Mouse (Mus musculus): Measurements from ENCODE around the gene Col15a1. TPM values are rescaled to one million over a fixed set of nuclear protein-coding genes. Genes with fewer than 3 reads are reported as not detected.

Col15a1 gene
- polyA plus RNA-seq, 1 experiment from 2014 or later = 3.9 TPM

- H3K4me1 ChIP-seq = no peaks in the 10 kb centered on the region
- no peak for ATAC-seq (ENCODE audit: low FRiP score)
- 92% methylated on average over 6 of the region's 6 CpGs for WGBS
- H3K27ac ChIP-seq (replicated peaks) = no peak overlapping the region
- H3K36me3 ChIP-seq = no peaks in the 10 kb centered on the region
- H3K4me3 ChIP-seq (replicated peaks) = no peak overlapping the region
- H3K4me2 ChIP-seq = no peak overlapping the region
- no peaks in the 10 kb centered on the region for H3K9me3 ChIP-seq (replicated peaks)
- no peak overlapping the region for H3K9ac ChIP-seq (replicated peaks)
- no peaks in the 10 kb centered on the region for H3K27me3 ChIP-seq (replicated peaks)
Measured at GRCm38 (mm10) chr4:47311467-47311866, 103.5 kb downstream of the Col15a1 start.

- WGBS = 67% methylated on average over 7 of the region's 7 CpGs
- ATAC-seq (ENCODE audit: low FRiP score) = no peak
- no peaks in the 10 kb centered on the region for H3K9me3 ChIP-seq (replicated peaks)
- H3K4me2 ChIP-seq = no peak overlapping the region
- H3K9ac ChIP-seq (replicated peaks) = no peak overlapping the region
- no peaks in the 10 kb centered on the region for H3K4me1 ChIP-seq
- no peaks in the 10 kb centered on the region for H3K36me3 ChIP-seq
- H3K4me3 ChIP-seq (replicated peaks) = no peak overlapping the region
- H3K27me3 ChIP-seq (replicated peaks) = no peaks in the 10 kb centered on the region
- no peak overlapping the region for H3K27ac ChIP-seq (replicated peaks)
Measured at GRCm38 (mm10) chr4:47311929-47312328, 104.0 kb downstream of the Col15a1 start.

- Histone ChIP-seq H3K9ac (replicated peaks) (no peak overlapping the region), H3K4me3 (replicated peaks) (no peak overlapping the region), H3K9me3 (replicated peaks) (no peaks in the 10 kb centered on the region), H3K4me1 (no peaks in the 10 kb centered on the region), H3K4me2 (no peak overlapping the region), H3K27me3 (replicated peaks) (no peaks in the 10 kb centered on the region), H3K36me3 (no peaks in the 10 kb centered on the region), H3K27ac (replicated peaks) (no peak overlapping the region)
- no peak for ATAC-seq (ENCODE audit: low FRiP score)
- 75% methylated on average over 14 of the region's 14 CpGs for WGBS
Measured at GRCm38 (mm10) chr4:47312676-47313075, 104.7 kb downstream of the Col15a1 start.

- Histone ChIP-seq H3K27me3 (replicated peaks) (no peaks in the 10 kb centered on the region), H3K4me2 (no peak overlapping the region), H3K27ac (replicated peaks) (no peak overlapping the region), H3K4me3 (replicated peaks) (no peak overlapping the region), H3K9me3 (replicated peaks) (no peaks in the 10 kb centered on the region), H3K36me3 (no peaks in the 10 kb centered on the region), H3K4me1 (no peaks in the 10 kb centered on the region), H3K9ac (replicated peaks) (no peak overlapping the region)
- WGBS = 85% methylated on average over 8 of the region's 8 CpGs
- no peak for ATAC-seq (ENCODE audit: low FRiP score)
Measured at GRCm38 (mm10) chr4:47313710-47314410, 105.9 kb downstream of the Col15a1 start.

GRCm38 (mm10) chr4:47315458-47315857 lies 107.5 kb downstream of the Col15a1 start:
- Histone ChIP-seq H3K36me3 (no peaks in the 10 kb centered on the region), H3K4me3 (replicated peaks) (no peak overlapping the region), H3K27ac (replicated peaks) (no peak overlapping the region), H3K9ac (replicated peaks) (no peak overlapping the region), H3K27me3 (replicated peaks) (no peaks in the 10 kb centered on the region), H3K9me3 (replicated peaks) (no peaks in the 10 kb centered on the region), H3K4me2 (no peak overlapping the region), H3K4me1 (no peaks in the 10 kb centered on the region)
- WGBS = 84% methylated on average over 2 of the region's 2 CpGs
- ATAC-seq (ENCODE audit: low FRiP score) = no peak

GRCm38 (mm10) chr4:47316432-47316831 lies 108.5 kb downstream of the Col15a1 start:
- no peak for ATAC-seq (ENCODE audit: low FRiP score)
- H3K4me2 ChIP-seq = no peak overlapping the region
- no peaks in the 10 kb centered on the region for H3K4me1 ChIP-seq
- H3K4me3 ChIP-seq (replicated peaks) = no peak overlapping the region
- H3K27ac ChIP-seq (replicated peaks) = no peak overlapping the region
- WGBS = 82% methylated on average over 6 of the region's 6 CpGs
- H3K36me3 ChIP-seq = no peaks in the 10 kb centered on the region
- H3K27me3 ChIP-seq (replicated peaks) = no peaks in the 10 kb centered on the region
- no peak overlapping the region for H3K9ac ChIP-seq (replicated peaks)
- no peaks in the 10 kb centered on the region for H3K9me3 ChIP-seq (replicated peaks)

- H3K27ac ChIP-seq (replicated peaks) = no peak overlapping the region
Measured at GRCm38 (mm10) chr4:47319561-47320321, 111.8 kb downstream of the Col15a1 start.

GRCm38 (mm10) chr4:47322315-47322714 lies 114.4 kb downstream of the Col15a1 start:
- no peak overlapping the region for H3K4me3 ChIP-seq (replicated peaks)
- no peaks in the 10 kb centered on the region for H3K4me1 ChIP-seq
- no peak for ATAC-seq (ENCODE audit: low FRiP score)
- no peaks in the 10 kb centered on the region for H3K9me3 ChIP-seq (replicated peaks)
- no peak overlapping the region for H3K4me2 ChIP-seq
- 82% methylated on average over 3 of the region's 3 CpGs for WGBS
- H3K9ac ChIP-seq (replicated peaks) = no peak overlapping the region
- no peaks in the 10 kb centered on the region for H3K27me3 ChIP-seq (replicated peaks)
- H3K27ac ChIP-seq (replicated peaks) = no peak overlapping the region
- no peaks in the 10 kb centered on the region for H3K36me3 ChIP-seq

More at GRCm38 (mm10) chr4:47319561-47320321, 111.8 kb downstream of the Col15a1 start:
- Histone ChIP-seq H3K4me3 (replicated peaks) (no peak overlapping the region), H3K9me3 (replicated peaks) (no peaks in the 10 kb centered on the region), H3K27me3 (replicated peaks) (no peaks in the 10 kb centered on the region), H3K9ac (replicated peaks) (no peak overlapping the region), H3K36me3 (no peaks in the 10 kb centered on the region), H3K4me2 (no peak overlapping the region), H3K4me1 (no peaks in the 10 kb centered on the region)
- ATAC-seq (ENCODE audit: low FRiP score) = no peak
- WGBS = 90% methylated on average over 10 of the region's 10 CpGs

GRCm38 (mm10) chr4:47324206-47324605 lies 116.2 kb downstream of the Col15a1 start:
- H3K27ac ChIP-seq (replicated peaks) = no peak overlapping the region
- no peak overlapping the region for H3K4me2 ChIP-seq
- H3K9me3 ChIP-seq (replicated peaks) = no peaks in the 10 kb centered on the region
- 63% methylated on average over 1 of the region's 1 CpGs for WGBS
- no peaks in the 10 kb centered on the region for H3K36me3 ChIP-seq
- H3K4me3 ChIP-seq (replicated peaks) = no peak overlapping the region
- H3K4me1 ChIP-seq = no peaks in the 10 kb centered on the region
- ATAC-seq (ENCODE audit: low FRiP score) = no peak
- H3K27me3 ChIP-seq (replicated peaks) = no peaks in the 10 kb centered on the region
- no peak overlapping the region for H3K9ac ChIP-seq (replicated peaks)

- Histone ChIP-seq H3K36me3 (no peaks in the 10 kb centered on the region), H3K9ac (replicated peaks) (no peak overlapping the region), H3K27ac (replicated peaks) (no peak overlapping the region), H3K4me3 (replicated peaks) (no peak overlapping the region), H3K27me3 (replicated peaks) (no peaks in the 10 kb centered on the region), H3K9me3 (replicated peaks) (no peaks in the 10 kb centered on the region), H3K4me1 (no peaks in the 10 kb centered on the region), H3K4me2 (no peak overlapping the region)
- WGBS = 79% methylated on average over 3 of the region's 3 CpGs
- ATAC-seq (ENCODE audit: low FRiP score) = no peak
Measured at GRCm38 (mm10) chr4:47327782-47328181, 119.8 kb downstream of the Col15a1 start.

- no peak for ATAC-seq (ENCODE audit: low FRiP score)
- Histone ChIP-seq H3K27ac (replicated peaks) (no peak overlapping the region), H3K4me1 (no peaks in the 10 kb centered on the region), H3K27me3 (replicated peaks) (no peaks in the 10 kb centered on the region), H3K9me3 (replicated peaks) (no peaks in the 10 kb centered on the region), H3K4me3 (replicated peaks) (no peak overlapping the region), H3K4me2 (no peak overlapping the region), H3K9ac (replicated peaks) (no peak overlapping the region), H3K36me3 (no peaks in the 10 kb centered on the region)
- 20% methylated on average over 1 of the region's 1 CpGs for WGBS
Measured at GRCm38 (mm10) chr4:47329285-47329684, 121.3 kb downstream of the Col15a1 start.

GRCm38 (mm10) chr4:47330378-47331052 lies 122.6 kb downstream of the Col15a1 start:
- WGBS = 94% methylated on average over 13 of the region's 13 CpGs
- Histone ChIP-seq H3K36me3 (no peaks in the 10 kb centered on the region), H3K27me3 (replicated peaks) (no peaks in the 10 kb centered on the region), H3K9me3 (replicated peaks) (no peaks in the 10 kb centered on the region), H3K4me2 (no peak overlapping the region), H3K9ac (replicated peaks) (no peak overlapping the region), H3K27ac (replicated peaks) (no peak overlapping the region), H3K4me1 (no peaks in the 10 kb centered on the region), H3K4me3 (replicated peaks) (no peak overlapping the region)
- no peak for ATAC-seq (ENCODE audit: low FRiP score)

All from neural tube, embryonic 15.5 days (tissue).